Mouse (Mus musculus) cerebellum, adult 2 months (tissue): ENCODE data around the gene Uri1.

Experiments
- CTCF ChIP-seq: fragments of 200-500 bp; IDR thresholded peaks from 2 replicates; pipeline ENCODE4 v1.5.1; 2011; ENCODE audit warnings: low read depth, mild to moderate bottlenecking, control low read depth, low read length, moderate library complexity, borderline replicate concordance; ENCODE audit not compliant: insufficient read depth
- POLR2A ChIP-seq: fragments of 200-500 bp; IDR thresholded peaks from 2 replicates; pipeline ENCODE4 v1.6.1; 2011; ENCODE audit warnings: low read length, control low read depth, borderline replicate concordance; ENCODE audit not compliant: insufficient read depth

- TF ChIP-seq POLR2A (no peak), CTCF (no peak)
Observed at GRCm38 (mm10) chr7:38029986-38030385, 6.6 kb upstream of the Uri1 start.
